Mouse (Mus musculus) cerebellum, adult 18-20 months (tissue): Measurements from ENCODE around the gene Fam166a.
A peak's percentile ranks its signal among the peaks of the same experiment; 100 is the strongest.

Experiments used
- DNase-seq, 2 experiments: peaks; one replicate each; pipeline ENCODE4 v3.0.0; 2021

Fam166a gene

DNA sequence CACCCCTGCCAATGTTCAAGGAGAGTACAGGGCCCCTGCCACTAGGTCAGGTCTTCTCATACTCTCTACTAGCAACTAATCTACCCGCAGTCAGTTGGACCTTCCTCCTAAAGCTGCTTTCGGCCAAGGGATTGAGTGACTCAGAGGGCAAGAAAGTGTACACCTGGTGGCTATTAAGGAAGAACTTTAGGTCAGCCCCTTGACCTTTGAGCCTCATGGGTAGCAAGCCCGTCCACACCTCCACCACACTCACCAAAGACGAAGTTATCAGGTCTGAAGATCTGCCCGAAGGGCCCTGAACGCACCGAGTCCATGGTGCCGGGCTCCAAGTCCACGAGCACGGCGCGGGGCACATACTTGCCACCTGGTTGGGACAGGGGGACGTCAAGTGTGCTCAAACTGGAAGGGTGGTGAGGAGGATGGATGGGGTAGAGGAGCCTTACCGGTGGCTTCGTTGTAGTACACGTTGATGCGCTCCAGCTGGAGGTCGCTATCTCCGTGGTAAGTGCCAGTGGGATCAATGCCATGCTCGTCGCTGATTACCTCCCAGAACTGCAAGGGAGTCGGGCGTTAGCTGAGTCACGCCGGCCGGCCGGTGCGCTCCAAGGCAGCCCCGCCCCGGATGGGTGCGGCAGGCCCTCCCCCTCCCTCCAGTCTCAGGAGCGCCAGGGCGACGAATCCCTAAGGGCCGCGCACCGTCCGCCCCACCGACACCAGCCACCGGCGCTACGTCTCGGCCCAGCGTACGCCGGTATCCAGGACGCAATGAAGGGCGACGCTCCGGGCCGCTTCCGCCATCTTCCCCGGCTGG, 5.3 kb downstream of the Fam166a start:
- DNase-seq: peak in 1 of 2 experiments; percentile 76

DNA sequence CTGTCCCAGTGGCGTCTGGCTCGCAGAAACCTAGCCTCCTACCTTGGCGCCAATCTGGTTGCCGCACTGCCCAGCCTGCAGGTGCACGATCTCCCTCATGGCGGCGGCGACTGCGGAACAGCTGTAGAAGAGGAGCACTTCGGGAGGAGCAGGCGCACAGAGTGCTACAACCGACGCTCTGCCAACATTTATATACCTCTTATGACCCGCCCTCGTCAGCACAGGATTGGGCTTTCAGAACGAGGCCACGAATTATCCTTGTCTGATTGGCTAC, 5.9 kb downstream of the Fam166a start, which contains the start of gene Tubb4b:
Gene Tubb4b (minus strand): TSS at position 211 of the 274 bp plus-strand sequence.
- no peak for DNase-seq

DNA sequence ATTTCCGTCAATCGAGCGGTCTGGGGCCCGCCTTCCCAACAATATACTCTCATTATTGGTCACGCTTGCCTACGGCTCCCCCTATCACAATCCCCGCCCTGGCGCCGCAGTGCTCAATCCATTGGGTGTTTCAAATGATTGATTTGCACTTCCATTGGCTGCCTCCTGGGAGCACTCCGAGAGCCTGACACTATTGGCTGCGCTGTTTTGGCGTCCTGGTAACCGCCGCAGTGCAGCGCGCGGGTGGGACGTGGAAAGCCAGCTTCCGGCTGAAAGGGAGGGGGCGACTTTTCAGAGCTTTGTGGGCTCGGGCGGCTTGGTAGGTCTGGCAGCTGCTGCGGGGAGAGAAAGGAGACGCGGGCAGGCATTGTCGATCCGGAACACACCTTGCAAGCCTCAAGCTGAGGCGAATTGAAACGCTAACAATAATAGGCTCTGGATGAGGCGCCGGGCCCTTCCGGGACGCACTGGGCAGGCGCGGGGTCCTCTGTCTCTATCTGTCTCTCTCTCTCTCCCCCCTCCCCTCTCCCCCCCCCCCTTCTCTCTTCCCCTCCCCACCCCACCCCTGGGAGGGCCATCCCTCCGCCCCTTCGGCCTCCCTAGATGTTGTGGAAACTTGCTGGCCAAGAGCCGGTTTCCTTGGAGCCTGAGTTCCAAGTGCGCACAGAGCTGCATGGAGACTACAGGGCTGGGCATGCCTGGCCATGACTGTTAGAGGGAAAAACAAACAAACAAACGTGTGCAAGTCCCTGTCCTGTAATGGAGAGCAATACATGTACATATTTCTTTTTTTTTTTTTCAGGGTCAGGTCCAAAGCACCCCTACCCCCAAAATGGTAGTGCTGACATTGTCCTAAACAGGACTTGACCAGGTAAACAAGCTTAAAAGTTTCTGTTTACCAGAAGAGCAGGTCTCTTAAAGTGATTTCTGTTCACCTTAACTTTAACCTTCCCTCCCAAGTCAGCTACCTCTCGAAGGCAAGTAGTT, 6.5 kb downstream of the Fam166a start:
- DNase-seq: peak; percentile 95 to 99

DNA sequence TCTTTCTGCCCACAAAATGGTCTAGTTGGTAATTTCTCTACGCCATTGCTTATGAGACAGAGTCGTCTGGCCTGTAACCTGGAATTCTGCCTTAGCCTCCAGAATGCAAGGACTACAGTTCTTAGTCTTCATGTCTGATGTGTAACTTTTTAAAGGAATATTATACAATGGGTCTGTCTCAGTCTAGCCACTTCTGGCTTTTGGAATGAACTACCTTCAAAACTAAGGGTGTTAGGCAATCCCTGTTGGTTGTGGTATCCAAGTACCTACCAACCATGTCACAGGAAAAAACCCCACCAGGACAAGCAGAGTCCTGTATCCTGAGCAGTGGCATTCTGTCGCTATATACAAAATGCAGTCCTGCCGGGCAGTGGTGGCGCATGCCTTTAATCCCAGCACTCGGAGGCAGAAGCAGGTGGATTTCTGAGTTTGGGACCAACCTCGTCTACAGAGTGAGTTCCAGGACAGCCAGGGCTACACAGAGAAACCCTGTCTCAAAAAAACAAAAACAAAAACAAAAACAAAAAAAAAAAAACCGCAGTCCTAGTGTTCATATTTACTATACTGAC, 7.3 kb downstream of the Fam166a start:
- DNase-seq: no peak

DNA sequence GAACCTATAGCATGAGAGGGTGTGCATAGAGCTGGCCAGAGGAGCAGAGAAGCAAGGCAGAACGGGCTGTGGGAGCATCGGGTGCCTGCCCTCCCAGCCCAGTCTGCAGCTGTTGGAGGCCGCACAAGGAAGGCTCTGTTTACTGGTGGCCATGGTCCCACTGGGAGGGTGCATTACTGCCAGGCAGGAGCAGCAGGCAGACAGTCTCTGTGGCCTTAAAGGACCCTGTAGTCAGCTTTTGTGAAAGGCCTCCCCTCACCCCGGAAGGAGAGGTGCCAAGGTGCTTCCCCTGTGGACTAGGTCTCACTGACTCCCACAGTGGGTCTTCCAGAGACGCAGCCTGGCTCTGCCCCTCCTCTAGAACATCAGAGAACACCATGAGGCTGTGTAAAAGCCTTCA, 8.3 kb downstream of the Fam166a start:
- peak in 1 of 2 experiments; percentile 40 for DNase-seq

DNA sequence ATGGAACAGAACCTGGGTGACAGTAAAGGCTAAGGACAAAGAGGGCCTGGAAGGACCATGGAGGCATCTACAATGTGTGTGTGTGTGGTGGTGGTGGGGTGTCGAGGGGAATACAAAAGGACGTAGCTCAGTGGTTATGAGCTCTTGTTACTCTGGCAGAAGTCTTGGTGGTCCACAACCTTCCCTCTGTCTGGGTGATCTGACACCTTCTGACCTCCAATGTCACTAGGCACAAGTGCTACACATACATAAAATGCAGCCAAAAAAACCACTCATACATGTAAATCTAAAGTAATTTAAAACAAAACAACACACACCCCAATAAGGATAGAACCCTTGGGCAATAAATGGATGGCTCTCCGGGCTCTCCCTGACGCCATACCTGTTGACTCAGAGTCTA, 8.9 kb downstream of the Fam166a start:
- DNase-seq: no peak

DNA sequence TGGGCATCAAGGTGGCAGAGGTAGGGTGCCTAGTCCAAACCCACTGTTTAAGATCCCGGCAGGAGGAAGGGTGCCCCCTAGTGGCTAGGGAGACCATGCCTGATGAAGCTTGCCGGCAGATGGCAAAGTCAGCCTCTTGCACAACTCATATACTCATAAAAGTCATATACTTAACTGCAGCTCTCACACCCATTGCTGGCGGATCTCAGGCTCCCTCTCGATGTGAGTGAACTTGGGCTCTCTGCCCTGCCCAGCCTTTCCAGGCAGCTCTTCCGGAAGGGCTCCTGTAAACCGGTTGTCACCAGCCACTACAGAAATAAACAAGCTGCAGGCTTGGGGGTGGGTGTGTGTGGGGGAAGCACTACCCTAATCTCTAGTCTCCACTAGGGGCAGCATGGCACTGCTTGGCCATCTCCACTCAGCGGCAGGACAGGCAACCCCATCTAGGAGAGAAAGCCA, 9.9 kb downstream of the Fam166a start:
- peak; percentile 87 to 90 for DNase-seq

DNA sequence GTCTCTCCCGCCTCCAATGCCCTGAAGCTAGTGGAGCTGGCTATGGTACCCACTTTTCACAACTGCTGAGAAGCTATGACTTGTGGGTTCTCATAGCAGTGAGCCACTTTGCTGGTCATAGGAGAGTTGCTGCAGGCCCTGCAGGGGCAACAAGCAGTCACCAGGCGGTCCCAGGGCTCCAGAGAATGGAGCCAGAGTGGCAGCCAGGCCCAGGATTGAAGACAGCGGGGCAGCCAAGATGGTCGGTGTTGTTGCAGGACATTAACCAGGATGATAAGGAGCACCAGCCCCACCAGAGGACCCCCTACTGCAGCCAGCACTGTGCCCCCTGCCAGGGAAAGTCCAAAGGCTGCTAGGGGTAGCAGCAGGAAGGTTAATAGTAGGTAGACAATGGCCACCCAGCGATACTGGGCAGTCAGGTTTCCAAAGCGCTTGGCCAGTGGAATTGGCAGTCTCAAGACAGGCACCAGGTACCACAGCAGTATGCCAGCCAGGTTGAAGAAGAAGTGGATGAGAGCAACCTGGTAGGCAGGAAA, 10.5 kb downstream of the Fam166a start:
- DNase-seq: no peak

DNA sequence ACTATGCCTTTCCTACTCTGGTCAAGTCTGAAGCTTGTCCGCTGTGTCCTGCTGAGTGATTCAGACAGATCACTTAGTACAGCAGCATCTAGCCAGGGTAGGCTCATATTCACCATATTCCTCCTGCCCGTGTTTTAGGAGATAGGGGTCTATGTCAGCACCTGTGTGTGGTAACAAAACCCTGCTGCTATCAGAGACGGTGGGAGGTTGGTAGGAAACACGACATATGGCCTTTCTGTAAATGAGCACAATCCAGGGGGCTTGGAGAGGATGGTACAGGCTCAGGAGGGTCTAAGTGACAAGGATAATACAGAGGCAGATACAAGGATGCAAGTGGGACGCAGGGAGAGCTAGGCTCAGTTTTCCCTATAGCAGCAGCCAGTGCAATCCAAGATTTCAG, 11.0 kb downstream of the Fam166a start:
- no peak for DNase-seq

DNA sequence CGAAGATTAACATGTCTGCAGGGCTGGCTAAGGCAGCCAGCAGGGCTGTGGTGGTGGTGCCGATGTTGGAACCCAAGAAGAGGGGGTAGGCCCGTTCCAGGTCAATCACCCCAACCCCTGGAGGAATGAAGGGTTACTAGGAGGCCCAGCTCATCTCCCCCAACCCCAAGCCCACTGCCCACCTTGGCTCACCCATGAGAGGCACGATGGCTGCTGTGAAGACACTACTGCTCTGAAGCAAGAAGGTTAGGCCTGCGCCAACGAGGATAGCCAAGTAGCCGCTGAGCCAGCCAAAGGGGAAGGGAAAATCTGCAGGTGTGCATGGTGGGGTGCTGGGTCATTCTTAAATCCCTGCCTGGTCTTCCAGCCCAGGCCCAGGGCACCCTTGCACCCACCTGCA, 12.0 kb downstream of the Fam166a start:
- DNase-seq: no peak

DNA sequence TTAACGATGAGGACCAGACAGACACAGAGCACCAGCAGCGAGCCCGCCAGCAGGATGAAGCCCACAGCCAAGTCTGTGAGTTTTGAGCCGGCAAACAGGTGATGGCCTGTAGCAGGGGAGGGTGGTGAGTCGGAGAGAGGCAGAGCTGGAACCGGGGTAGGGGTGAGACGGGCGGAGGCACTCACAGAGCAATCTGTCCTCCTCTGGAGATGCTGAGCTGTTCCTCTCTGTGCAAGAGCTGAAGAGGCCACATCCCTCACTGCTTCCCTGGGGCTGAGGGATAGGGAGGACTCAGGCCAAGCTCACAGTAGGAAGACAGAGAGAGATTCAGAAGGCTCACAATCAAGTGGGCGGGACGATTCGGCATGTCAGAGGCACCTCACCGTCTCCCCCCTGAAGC, 12.5 kb downstream of the Fam166a start:
- no peak for DNase-seq

DNA sequence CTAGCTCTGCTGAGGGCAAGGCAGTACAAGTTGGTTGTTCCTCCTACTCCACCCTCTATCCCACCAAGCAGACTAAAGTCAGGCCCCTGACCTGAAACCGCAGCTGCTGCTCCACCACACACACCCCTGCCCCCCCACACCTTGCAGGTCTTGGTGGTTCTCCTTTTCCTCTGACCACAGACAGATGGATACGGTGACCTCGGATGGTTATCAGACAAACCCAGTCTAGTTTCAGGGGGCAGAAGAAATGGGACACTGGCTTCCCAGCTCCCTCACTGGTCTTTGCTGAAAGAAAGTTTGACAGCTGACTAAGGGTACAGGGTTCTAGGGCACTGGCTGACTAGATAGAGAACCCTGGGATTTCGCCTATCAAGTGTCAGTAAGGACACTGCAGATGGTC, 14.9 kb downstream of the Fam166a start:
- DNase-seq: no peak

DNA sequence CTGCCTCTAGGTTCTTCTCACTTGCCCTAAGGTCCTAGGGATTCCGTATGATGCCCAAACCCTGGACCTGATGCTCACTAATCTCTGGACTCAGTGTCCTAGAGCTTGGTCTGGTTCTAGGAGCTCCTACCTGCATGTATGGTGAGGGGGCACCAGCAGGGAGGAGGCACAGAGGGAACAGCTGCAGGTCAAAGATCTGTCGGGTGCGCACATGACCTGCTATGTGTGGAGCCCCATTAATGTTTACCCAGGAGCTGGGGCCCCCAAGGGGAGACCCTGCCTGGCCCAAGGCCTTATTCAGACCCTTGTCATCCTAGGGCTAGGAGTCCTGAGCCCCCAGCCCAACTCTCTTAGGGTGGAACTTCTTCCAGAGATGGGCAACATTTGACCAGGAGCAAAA, 15.5 kb downstream of the Fam166a start, which contains the start of gene Slc34a3:
Gene Slc34a3 (minus strand): TSS at position 315 of the 400 bp plus-strand sequence.
- no peak for DNase-seq

DNA sequence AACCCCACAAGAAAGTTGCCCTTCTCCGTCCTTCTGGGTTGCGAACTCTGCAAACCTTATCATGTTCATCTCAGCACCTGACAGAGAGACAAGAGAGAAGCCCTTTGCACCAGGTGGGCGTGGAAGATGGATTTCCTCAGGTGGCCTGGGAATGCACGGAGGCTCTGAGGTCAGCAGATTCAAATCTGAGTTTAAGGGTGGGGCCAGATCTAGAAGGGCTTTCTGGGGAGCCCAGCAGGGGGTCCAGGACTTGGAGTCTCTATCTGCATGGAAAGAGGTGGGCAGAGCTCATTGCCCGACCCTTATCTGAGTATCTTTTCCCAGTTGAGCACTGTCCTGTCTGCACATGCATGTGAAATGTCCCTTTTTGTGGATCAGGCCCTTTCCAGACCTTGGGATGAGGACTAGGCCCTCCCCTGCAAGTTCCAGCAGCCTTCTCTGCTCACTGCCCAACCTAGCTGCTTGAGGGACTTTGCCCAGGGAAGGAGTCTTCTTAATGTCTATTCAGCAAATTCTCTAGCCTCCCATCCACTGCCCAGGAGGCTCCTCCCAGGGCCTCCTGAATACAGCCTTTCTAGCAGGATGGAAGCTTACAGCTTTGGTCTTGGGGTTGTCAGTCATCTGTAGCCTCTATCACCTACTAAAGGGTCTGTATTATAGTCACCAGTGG, 16.1 kb downstream of the Fam166a start:
- no peak for DNase-seq

DNA sequence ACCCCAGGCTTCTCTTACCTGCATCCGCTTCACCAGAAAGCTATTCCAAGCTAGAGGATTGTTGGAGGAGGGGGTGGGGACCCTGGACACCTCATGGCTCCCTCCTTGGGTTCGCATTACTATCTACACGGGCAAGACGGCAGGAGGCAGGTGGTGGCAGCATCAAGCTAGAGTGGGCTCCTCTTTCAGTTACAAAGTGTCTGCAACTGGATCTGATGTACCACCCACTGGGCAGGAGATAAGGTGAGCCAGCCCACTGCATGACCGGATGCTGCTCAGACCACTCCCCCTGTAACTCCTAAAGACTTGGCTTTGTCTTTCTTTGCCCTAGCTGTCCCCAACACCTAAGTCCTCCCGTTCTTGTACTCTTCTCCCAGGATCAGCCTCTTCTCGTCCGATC, 18.1 kb downstream of the Fam166a start, which contains the start of gene Rnf224:
Gene Rnf224 (minus strand): TSS at position 174 of the 400 bp plus-strand sequence.
- DNase-seq: no peak

DNA sequence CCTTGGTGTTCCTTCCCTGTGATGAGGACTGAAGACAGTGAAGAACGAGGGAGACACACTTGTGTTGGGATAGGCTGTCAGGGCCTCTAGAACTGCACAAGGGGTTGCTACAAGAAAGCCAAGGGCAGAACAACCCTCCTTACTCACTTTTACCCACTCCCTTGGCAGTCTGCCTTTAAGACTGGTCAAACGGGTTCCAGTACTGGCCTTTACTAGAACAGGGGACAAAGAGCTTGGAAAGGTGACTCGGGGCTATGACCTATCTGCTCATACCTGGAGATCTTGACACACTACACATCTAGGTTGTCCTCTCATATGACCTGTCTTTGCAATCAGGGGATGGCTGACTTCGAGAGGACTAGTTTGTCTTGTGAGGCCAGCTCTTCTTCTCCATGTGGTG, 19.0 kb downstream of the Fam166a start:
- no peak for DNase-seq

DNA sequence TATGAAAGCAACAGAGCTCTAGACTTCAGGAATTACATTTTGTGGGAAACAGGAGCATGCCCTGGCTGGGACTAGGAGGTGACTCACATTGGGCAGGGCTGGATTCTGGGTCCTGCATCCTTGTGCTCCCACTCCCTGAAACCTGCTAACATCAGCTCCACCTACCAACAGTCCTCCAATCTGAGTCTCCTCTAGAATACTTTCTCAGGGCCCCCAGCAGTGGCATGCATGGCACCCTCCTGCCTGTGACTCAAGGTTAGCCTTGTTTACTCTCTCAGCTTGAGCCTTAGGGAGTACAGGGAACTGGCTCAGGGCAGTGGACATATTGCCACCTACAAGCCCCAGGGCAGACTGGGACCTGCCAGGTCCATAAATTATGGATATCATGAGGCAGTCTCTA, 19.6 kb downstream of the Fam166a start:
- DNase-seq: no peak

DNA sequence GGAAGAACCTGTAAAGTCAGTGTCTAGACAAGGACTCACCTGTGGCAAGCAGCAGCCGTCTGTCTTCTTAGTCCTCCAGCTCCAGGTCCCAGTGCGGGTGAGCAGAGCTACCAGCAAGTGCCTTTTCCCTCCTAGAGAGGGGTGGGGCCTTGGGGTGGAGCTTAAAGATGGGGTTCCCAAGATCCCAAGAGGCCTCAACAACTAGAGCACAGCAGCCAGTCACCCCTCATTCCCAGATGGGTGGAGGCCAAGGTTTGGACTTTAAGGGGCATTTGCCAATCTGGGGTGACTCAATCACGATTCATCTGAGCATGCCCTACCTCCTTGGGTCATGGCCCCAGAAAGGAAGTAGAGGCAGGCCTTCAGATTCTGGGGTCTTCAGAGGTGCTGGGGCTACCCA, 21.2 kb downstream of the Fam166a start:
- no peak for DNase-seq

DNA sequence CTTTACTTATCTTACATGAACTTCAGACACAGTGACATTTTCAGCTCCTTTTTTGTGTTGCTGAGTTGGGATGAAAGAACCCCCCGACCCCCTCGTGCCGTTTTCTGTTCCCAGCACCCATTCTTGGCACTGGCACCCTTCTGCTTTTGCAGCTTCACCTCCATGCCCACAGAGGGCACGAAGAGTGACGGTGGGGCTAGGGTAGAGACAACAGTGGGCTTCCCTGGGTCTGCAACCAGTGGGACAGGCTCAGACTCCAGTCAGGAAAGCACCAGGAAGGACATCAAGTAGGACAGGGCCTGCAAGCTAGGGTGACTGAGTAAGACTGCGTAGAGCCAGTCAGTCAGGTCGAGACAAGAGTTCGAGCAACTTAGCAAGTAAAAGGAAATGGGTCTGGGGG, 21.8 kb downstream of the Fam166a start:
- DNase-seq: no peak

DNA sequence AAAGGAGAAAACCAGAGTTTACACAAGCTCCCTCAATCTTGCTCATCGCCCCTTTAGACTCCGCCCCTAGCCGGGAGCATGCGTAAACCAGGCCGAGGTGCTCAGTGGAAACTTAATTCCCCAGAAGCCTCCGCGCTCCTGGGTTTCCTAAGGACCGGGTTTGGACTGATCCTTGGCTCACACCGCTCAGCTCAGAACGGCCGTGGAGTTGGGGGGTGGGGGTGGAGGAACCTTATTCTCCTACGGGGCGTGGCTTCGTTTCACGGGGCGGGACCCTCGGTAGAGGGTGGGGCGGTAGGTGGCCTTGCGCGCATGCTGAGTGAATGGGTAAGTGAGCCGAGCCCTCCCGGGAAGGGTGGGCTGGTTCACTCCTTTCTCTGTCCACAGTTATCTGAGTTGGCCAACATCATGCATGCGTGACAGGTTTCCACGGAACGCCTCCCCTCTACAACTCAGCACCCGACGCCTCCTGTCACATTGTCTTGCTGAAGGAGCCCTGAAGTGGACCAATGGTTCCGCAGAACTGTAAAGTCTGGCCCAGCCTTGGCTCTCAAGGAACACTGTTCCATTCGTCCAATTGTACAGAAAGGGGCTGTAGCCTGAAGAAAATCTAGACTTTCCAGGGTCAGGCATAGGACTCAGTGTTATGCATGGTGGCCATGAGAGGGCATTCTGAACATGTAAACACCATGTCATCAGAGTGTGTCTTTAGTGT, 22.3 kb downstream of the Fam166a start:
- DNase-seq: peak; percentile 69 to 83

DNA sequence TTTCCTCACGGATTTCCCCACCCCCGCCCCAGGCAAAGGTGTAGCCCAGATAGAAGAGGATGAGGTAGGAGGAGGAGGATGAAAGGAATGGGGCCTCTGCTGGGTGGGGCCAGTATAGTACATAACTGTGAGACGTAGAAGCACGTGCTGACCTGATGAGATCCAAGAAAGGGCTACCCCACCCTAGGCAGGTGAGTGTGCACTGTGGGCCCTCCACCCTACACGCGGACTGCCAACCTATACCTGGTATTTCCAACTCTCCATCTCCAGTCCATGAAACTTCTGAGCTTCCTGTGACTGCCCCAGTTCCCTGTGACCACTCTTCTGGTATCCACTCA, 22.9 kb downstream of the Fam166a start:
- no peak for DNase-seq

DNA sequence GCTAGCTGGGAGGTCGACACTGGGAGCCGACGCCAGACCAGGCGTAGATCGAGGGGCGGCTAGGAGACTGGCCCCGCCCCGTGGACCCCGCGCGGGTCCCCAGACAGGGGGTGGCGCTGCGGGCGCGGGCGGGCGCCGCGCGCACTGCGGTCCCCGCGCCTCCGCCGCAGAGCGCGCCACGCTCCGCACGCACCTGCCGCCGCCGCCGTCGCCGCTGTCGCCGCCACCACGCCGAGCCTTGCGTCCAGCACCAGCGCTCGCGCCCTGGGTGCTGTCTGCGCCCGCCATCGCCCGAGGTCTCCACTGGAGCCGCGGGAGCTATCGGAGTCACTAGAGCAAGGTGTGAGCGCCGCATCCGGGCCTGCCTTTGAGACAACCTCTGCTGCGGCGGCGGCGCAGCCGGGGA, 23.6 kb downstream of the Fam166a start, which contains the start of the genes Rnf208 and Cysrt1:
Gene Rnf208 (plus strand): TSS at position 155 of the 406 bp plus-strand sequence.
Gene Cysrt1 (minus strand): TSS at position 352 of the 406 bp plus-strand sequence.
- DNase-seq: peak; percentile 55 to 74
